Mouse (Mus musculus) A20 (cell line): ENCODE measurements around the gene Clec4g.

ENCODE experiments used
- DNase-seq: peaks from one replicate; pipeline ENCODE4 v3.0.0-alpha.2; 2011; ENCODE audit warnings: low read depth, low spot score

Gene Clec4g

GRCm38 (mm10) chr8:3679236-3679635 is 41.2 kb downstream of the Clec4g start:
- no peak for DNase-seq

- no peak for DNase-seq
Observed at GRCm38 (mm10) chr8:3678831-3679230, 41.6 kb downstream of the Clec4g start.

- peak; percentile 68 for DNase-seq
Observed at GRCm38 (mm10) chr8:3676993-3677579, 43.4 kb downstream of the Clec4g start.

- peak; percentile 98 for DNase-seq
Observed at GRCm38 (mm10) chr8:3676131-3676992, 44.1 kb downstream of the Clec4g start, which contains the start of gene Trappc5. Trappc5 (plus strand) TSS chr8:3676299.

- DNase-seq: no peak
Observed at GRCm38 (mm10) chr8:3674671-3675070, 45.8 kb downstream of the Clec4g start.

- peak; percentile 89 for DNase-seq
Observed at GRCm38 (mm10) chr8:3671980-3672491, 48.4 kb downstream of the Clec4g start, which contains the start of gene Fcor. Fcor (minus strand) TSS chr8:3672362.

- DNase-seq: no peak
Observed at GRCm38 (mm10) chr8:3670388-3670787, 50.1 kb downstream of the Clec4g start.

- no peak for DNase-seq
Observed at GRCm38 (mm10) chr8:3665507-3665906, 54.9 kb downstream of the Clec4g start, which contains the start of gene Mcemp1. Mcemp1 (plus strand) TSS chr8:3665754.

GRCm38 (mm10) chr8:3664405-3664804 is 56.0 kb downstream of the Clec4g start:
- DNase-seq: no peak

GRCm38 (mm10) chr8:3660889-3661288 is 59.6 kb downstream of the Clec4g start:
- no peak for DNase-seq
